In genomic region chr15:100280626-100281025, GRCm38 (mm10) we compare ENCODE assay signal across 22 mouse cellular contexts. TPM values are rescaled to one million over a fixed set of nuclear protein-coding genes. Genes with fewer than 3 reads are reported as not detected.
"Had no signal": no experiment of that assay in that cellular context is flagged by ENCODE, and none has a peak within 500 bp of the region (broad histone marks: within the 10 kb centered on the region; RNA-seq: fewer than 3 reads in every experiment).

Tmprss12 (plus strand) TSS chr15:100280837.

- DNase-seq: kidney, adult 8-10 months; kidney, postnatal 25 days; layer of hippocampus, postnatal 36 days; lung, postnatal 14 days; retina, postnatal 1 day; right cerebral cortex, postnatal 4 days; spleen, adult 18-20 months; thymus, adult 2 months; thymus, postnatal 36 days had no signal

- H3K36me3 ChIP-seq: limb, embryonic 10.5 days; lung, embryonic 15.5 days; midbrain, embryonic 13.5 days; neural tube, embryonic 12.5 days; stomach, embryonic 15.5 days had no signal

- H3K4me1 ChIP-seq: limb, embryonic 10.5 days; liver, embryonic 12.5 days; lung, embryonic 15.5 days; midbrain, embryonic 13.5 days; neural tube, embryonic 12.5 days; stomach, embryonic 15.5 days had no signal

- H3K4me2 ChIP-seq: liver, embryonic 12.5 days; lung, embryonic 15.5 days; midbrain, embryonic 13.5 days; neural tube, embryonic 12.5 days; stomach, embryonic 15.5 days had no signal

- H3K9me3 ChIP-seq: limb, embryonic 10.5 days; lung, embryonic 15.5 days; midbrain, embryonic 13.5 days; stomach, embryonic 15.5 days had no signal

- ATAC-seq: inflammation-experienced regulatory T-cells, adult 6 months; intestine, postnatal 0 days; liver, embryonic 12.5 days; midbrain, embryonic 13.5 days had no signal

- H3K27ac ChIP-seq: limb, embryonic 10.5 days; liver, embryonic 12.5 days; lung, embryonic 15.5 days; macrophage; midbrain, embryonic 13.5 days; neural tube, embryonic 12.5 days; stomach, embryonic 15.5 days had no signal

- H3K27me3 ChIP-seq: liver, embryonic 12.5 days; lung, embryonic 15.5 days; midbrain, embryonic 13.5 days; neural tube, embryonic 12.5 days; stomach, embryonic 15.5 days had no signal

- H3K9ac ChIP-seq: liver, embryonic 12.5 days; lung, embryonic 15.5 days; midbrain, embryonic 13.5 days; neural tube, embryonic 12.5 days; stomach, embryonic 15.5 days had no signal

- H3K4me3 ChIP-seq: limb, embryonic 10.5 days; liver, embryonic 12.5 days; lung, embryonic 15.5 days; midbrain, embryonic 13.5 days; neural tube, embryonic 12.5 days; stomach, embryonic 15.5 days had no signal

RNA-seq across cellular contexts. Expression of gene Tmprss12, which starts in this region (rescaled TPM):
- polyA plus RNA-seq: inflammation-experienced regulatory T-cells, adult 6 months; intestine, postnatal 0 days; kidney, embryonic 16.5 days; limb, embryonic 10.5 days; limb, embryonic 14.5 days; liver, embryonic 12.5 days; liver, embryonic 16.5 days; lung, embryonic 15.5 days; macrophage; midbrain, embryonic 13.5 days; midbrain, postnatal 0 days; neural tube, embryonic 12.5 days; thymus, adult 2 months had no signal
